Mouse (Mus musculus) liver, embryonic 12.5 days (tissue): ENCODE measurements at regions not wholly inside any gene's neighbourhood (a gene's known extent, or its start where the extent isn't known, plus 50 kb on each side); places are given as distances from the start of the nearest gene placed in this dataset.
A peak's percentile ranks its signal among the peaks of the same experiment; 100 is the strongest.

Source experiments
- ATAC-seq: fragments of 200-750 bp; cut with Nextera tagmentation; 2 replicates; pipeline ENCODE4 v1.8.0; 2017; ENCODE audit warnings: moderate number of reproducible peaks, mild to moderate bottlenecking, moderate library complexity
- H3K27ac ChIP-seq: fragments of 300-500 bp; sonication (generic); 2 replicates; pipeline ENCODE4 v1.5.1; 2016; ENCODE audit warnings: mild to moderate bottlenecking
- H3K27me3 ChIP-seq: fragments of 300-500 bp; sonication (generic); replicated peaks from 2 replicates; pipeline ENCODE4 v1.6.1; 2016; ENCODE audit warnings: mild to moderate bottlenecking, moderate library complexity
- H3K36me3 ChIP-seq: fragments of 300-500 bp; sonication (generic); 2 replicates; pipeline ENCODE4 v1.6.1; 2016; ENCODE audit warnings: mild to moderate bottlenecking, moderate library complexity
- H3K4me1 ChIP-seq: fragments of 300-500 bp; sonication (generic); 2 replicates; pipeline ENCODE4 v1.6.1; 2016
- H3K4me2 ChIP-seq: fragments of 300-500 bp; sonication (generic); 2 replicates; pipeline ENCODE4 v1.6.1; 2016; ENCODE audit warnings: mild to moderate bottlenecking, moderate library complexity
- H3K4me3 ChIP-seq: fragments of 300-500 bp; sonication (generic); 2 replicates; pipeline ENCODE4 v1.5.1; 2016; ENCODE audit warnings: mild to moderate bottlenecking, moderate library complexity
- H3K9ac ChIP-seq: fragments of 300-500 bp; sonication (generic); 2 replicates; pipeline ENCODE4 v1.6.1; 2016; ENCODE audit warnings: mild to moderate bottlenecking, moderate library complexity
- H3K9me3 ChIP-seq: fragments of 300-500 bp; sonication (generic); replicated peaks from 2 replicates; pipeline ENCODE4 v1.6.1; 2016; ENCODE audit warnings: mild to moderate bottlenecking, moderate library complexity
- WGBS: fragments of 180-500 bp; shearing (Covaris S2); methylation state at CpG from one replicate; pipeline ENCODE4 v1.1.7; 2016; ENCODE audit not compliant: insufficient replicate concordance; 5-methylcytosine and 5-hydroxymethylcytosine counted together

GRCm38 (mm10) chr4:140421926-140422585 lies 175.5 kb upstream of the Igsf21 start:
- Histone ChIP-seq H3K4me3 (no peak overlapping the region), H3K27ac (no peak overlapping the region), H3K36me3 (no peaks in the 10 kb centered on the region), H3K27me3 (no peaks in the 10 kb centered on the region), H3K9me3 (peaks cover 7% of the 10 kb centered on the region; the same call in 1 of the 2 replicates), H3K4me2 (0 out of 2 replicates have a peak overlapping the region, but pooled peaks have one; percentile 8), H3K9ac (no peak overlapping the region), H3K4me1 (peaks cover 12% of the 10 kb centered on the region; the same call in 1 of the 2 replicates)
- ATAC-seq: no peak
- WGBS: 57% methylated on average over 7 of the region's 7 CpGs

GRCm38 (mm10) chr4:140419720-140420412 lies 173.3 kb upstream of the Igsf21 start:
- H3K9ac ChIP-seq: no peak overlapping the region
- WGBS: 49% methylated on average over 15 of the region's 15 CpGs
- H3K27ac ChIP-seq: no peak overlapping the region
- no peaks in the 10 kb centered on the region for H3K27me3 ChIP-seq
- H3K4me3 ChIP-seq: no peak overlapping the region
- ATAC-seq: 0 out of 2 replicates have a peak, but pooled peaks have one; percentile 32
- H3K9me3 ChIP-seq: 0 out of 2 replicates have a peak, but pooled peaks cover 3% of the 10 kb centered on the region
- H3K36me3 ChIP-seq: no peaks in the 10 kb centered on the region
- H3K4me1 ChIP-seq: peaks cover 12% of the 10 kb centered on the region; the same call in 1 of the 2 replicates
- H3K4me2 ChIP-seq: no peak overlapping the region

GRCm38 (mm10) chr4:140412312-140412930 lies 165.8 kb upstream of the Igsf21 start:
- Histone ChIP-seq H3K4me1 (no peaks in the 10 kb centered on the region), H3K4me2 (no peak overlapping the region), H3K9ac (no peak overlapping the region), H3K27me3 (no peaks in the 10 kb centered on the region), H3K27ac (no peak overlapping the region), H3K4me3 (no peak overlapping the region), H3K9me3 (no peaks in the 10 kb centered on the region), H3K36me3 (no peaks in the 10 kb centered on the region)
- ATAC-seq: no peak
- 74% methylated on average over 17 of the region's 17 CpGs for WGBS

GRCm38 (mm10) chr4:140408446-140408845 lies 161.9 kb upstream of the Igsf21 start:
- no peak overlapping the region for H3K4me3 ChIP-seq
- no peaks in the 10 kb centered on the region for H3K36me3 ChIP-seq
- no peak overlapping the region for H3K27ac ChIP-seq
- H3K4me1 ChIP-seq: no peaks in the 10 kb centered on the region
- no peaks in the 10 kb centered on the region for H3K9me3 ChIP-seq
- no peaks in the 10 kb centered on the region for H3K27me3 ChIP-seq
- H3K9ac ChIP-seq: no peak overlapping the region
- H3K4me2 ChIP-seq: no peak overlapping the region
- no peak for ATAC-seq
- 76% methylated on average over 5 of the region's 5 CpGs for WGBS

GRCm38 (mm10) chr4:140406913-140407312 lies 160.3 kb upstream of the Igsf21 start:
- no peak overlapping the region for H3K9ac ChIP-seq
- no peaks in the 10 kb centered on the region for H3K27me3 ChIP-seq
- WGBS: 64% methylated on average over 4 of the region's 4 CpGs
- no peaks in the 10 kb centered on the region for H3K9me3 ChIP-seq
- ATAC-seq: no peak
- no peaks in the 10 kb centered on the region for H3K4me1 ChIP-seq
- no peaks in the 10 kb centered on the region for H3K36me3 ChIP-seq
- H3K4me3 ChIP-seq: no peak overlapping the region
- H3K4me2 ChIP-seq: no peak overlapping the region
- no peak overlapping the region for H3K27ac ChIP-seq

- Histone ChIP-seq H3K4me3 (no peak overlapping the region), H3K27ac (no peak overlapping the region), H3K4me1 (no peaks in the 10 kb centered on the region), H3K9ac (no peak overlapping the region), H3K4me2 (no peak overlapping the region), H3K9me3 (no peaks in the 10 kb centered on the region), H3K36me3 (no peaks in the 10 kb centered on the region), H3K27me3 (no peaks in the 10 kb centered on the region)
- WGBS: 22% methylated on average over 7 of the region's 7 CpGs
- 0 out of 2 replicates have a peak, but pooled peaks have one; percentile 40 for ATAC-seq
Measured at GRCm38 (mm10) chr4:140405993-140406881, 159.7 kb upstream of the Igsf21 start.

- Histone ChIP-seq H3K4me1 (no peaks in the 10 kb centered on the region), H3K4me3 (no peak overlapping the region), H3K9me3 (no peaks in the 10 kb centered on the region), H3K4me2 (no peak overlapping the region), H3K36me3 (no peaks in the 10 kb centered on the region), H3K27ac (no peak overlapping the region), H3K27me3 (no peaks in the 10 kb centered on the region), H3K9ac (no peak overlapping the region)
- 43% methylated on average over 9 of the region's 9 CpGs for WGBS
- ATAC-seq: no peak
Measured at GRCm38 (mm10) chr4:140405427-140405826, 158.8 kb upstream of the Igsf21 start.

- Histone ChIP-seq H3K4me3 (no peak overlapping the region), H3K4me1 (no peaks in the 10 kb centered on the region), H3K27me3 (no peaks in the 10 kb centered on the region), H3K9me3 (no peaks in the 10 kb centered on the region), H3K27ac (no peak overlapping the region), H3K36me3 (no peaks in the 10 kb centered on the region), H3K4me2 (no peak overlapping the region), H3K9ac (no peak overlapping the region)
- WGBS: 37% methylated on average over 8 of the region's 8 CpGs
- no peak for ATAC-seq
Measured at GRCm38 (mm10) chr4:140403128-140403527, 156.5 kb upstream of the Igsf21 start.

- no peaks in the 10 kb centered on the region for H3K27me3 ChIP-seq
- H3K4me2 ChIP-seq: no peak overlapping the region
- no peaks in the 10 kb centered on the region for H3K9me3 ChIP-seq
- no peak overlapping the region for H3K4me3 ChIP-seq
- H3K36me3 ChIP-seq: no peaks in the 10 kb centered on the region
- WGBS: 60% methylated on average over 7 of the region's 7 CpGs
- H3K4me1 ChIP-seq: no peaks in the 10 kb centered on the region
- H3K9ac ChIP-seq: no peak overlapping the region
- H3K27ac ChIP-seq: no peak overlapping the region
- ATAC-seq: no peak
Measured at GRCm38 (mm10) chr4:140402319-140402718, 155.7 kb upstream of the Igsf21 start.

GRCm38 (mm10) chr4:140401632-140402031 lies 155.0 kb upstream of the Igsf21 start:
- Histone ChIP-seq H3K27ac (no peak overlapping the region), H3K4me2 (no peak overlapping the region), H3K9me3 (no peaks in the 10 kb centered on the region), H3K27me3 (no peaks in the 10 kb centered on the region), H3K4me1 (no peaks in the 10 kb centered on the region), H3K4me3 (no peak overlapping the region), H3K9ac (no peak overlapping the region), H3K36me3 (no peaks in the 10 kb centered on the region)
- 76% methylated on average over 10 of the region's 10 CpGs for WGBS
- no peak for ATAC-seq

- Histone ChIP-seq H3K9me3 (no peaks in the 10 kb centered on the region), H3K4me3 (no peak overlapping the region), H3K4me2 (no peak overlapping the region), H3K4me1 (no peaks in the 10 kb centered on the region), H3K27me3 (no peaks in the 10 kb centered on the region), H3K9ac (no peak overlapping the region), H3K27ac (no peak overlapping the region), H3K36me3 (no peaks in the 10 kb centered on the region)
- no peak for ATAC-seq
- WGBS: 78% methylated on average over 8 of the region's 8 CpGs
Measured at GRCm38 (mm10) chr4:140396548-140396947, 150.0 kb upstream of the Igsf21 start.
